Mouse (Mus musculus) hindbrain, embryonic 14.5 days (tissue): Measurements from ENCODE around the gene Rps17. TPM values are rescaled to one million over a fixed set of nuclear protein-coding genes. Genes with fewer than 3 reads are reported as not detected.

Source experiments
- ATAC-seq: fragments of 200-750 bp; cut with Nextera tagmentation; 2 replicates; pipeline ENCODE4 v1.8.0; 2017; ENCODE audit warnings: moderate number of reproducible peaks, mild to moderate bottlenecking, moderate TSS enrichment, moderate library complexity; ENCODE audit not compliant: low FRiP score
- DNase-seq: peaks from one replicate; pipeline ENCODE4 v3.0.0-alpha.2; 2015; ENCODE audit warnings: low spot score
- H3K27ac ChIP-seq: fragments of 300-500 bp; sonication (generic); 2 replicates; pipeline ENCODE4 v1.5.1; 2014; ENCODE audit warnings: mild to moderate bottlenecking, moderate library complexity
- H3K27me3 ChIP-seq: fragments of 300-500 bp; sonication (generic); 2 replicates; pipeline ENCODE4 v1.6.1; 2014; ENCODE audit warnings: mild to moderate bottlenecking, low read length, mixed read lengths; ENCODE audit not compliant: control insufficient read depth, insufficient read depth
- H3K36me3 ChIP-seq: fragments of 300-500 bp; sonication (generic); replicated peaks from 2 replicates; pipeline ENCODE4 v1.6.1; 2014; ENCODE audit not compliant: control insufficient read depth, insufficient read depth
- H3K4me1 ChIP-seq: fragments of 300-500 bp; sonication (generic); replicated peaks from 2 replicates; pipeline ENCODE4 v1.6.1; 2014; ENCODE audit warnings: antibody characterized with exemption, low read length, mixed read lengths; ENCODE audit not compliant: control insufficient read depth, insufficient read depth
- H3K4me2 ChIP-seq: fragments of 300-500 bp; sonication (generic); replicated peaks from 2 replicates; pipeline ENCODE4 v1.6.1; 2014; ENCODE audit warnings: mild to moderate bottlenecking, moderate library complexity
- H3K4me3 ChIP-seq: fragments of 300-500 bp; sonication (generic); replicated peaks from 2 replicates; pipeline ENCODE4 v1.5.1; 2014; ENCODE audit warnings: mild to moderate bottlenecking, low read length
- H3K9ac ChIP-seq: fragments of 300-500 bp; sonication (generic); 2 replicates; pipeline ENCODE4 v1.6.1; 2014
- H3K9me3 ChIP-seq: fragments of 300-500 bp; sonication (generic); 2 replicates; pipeline ENCODE4 v1.6.1; 2016; ENCODE audit warnings: low read length; ENCODE audit not compliant: control insufficient read depth
- WGBS: fragments of 180-500 bp; shearing (Covaris S2); extraction: QIAGEN DNeasy Blood & Tissue Kit; methylation state at CpG from one replicate; pipeline ENCODE4 v1.1.7; 2014; 5-methylcytosine and 5-hydroxymethylcytosine counted together
- polyA plus RNA-seq: library from polyadenylated mRNA; unstranded; fragments of >200 nt; fragmentation: Nextera tagmentation; extraction: Ambion mirVana; gene quantifications from 2 replicates; pipeline ENCODE4 v1.2.1, GENCODE M21; 2014

The Rps17 gene
- polyA plus RNA-seq, 1 experiment from 2014 or later, result 807 TPM

GRCm38 (mm10) chr7:81351826-81352225 is 6.8 kb upstream of the Rps17 start:
- DNase-seq, result no peak
- Histone ChIP-seq H3K27ac (no peak overlapping the region), H3K9ac (no peak overlapping the region), H3K27me3 (no peaks in the 10 kb centered on the region), H3K4me2 (no peak overlapping the region), H3K36me3 (no peaks in the 10 kb centered on the region), H3K4me1 (no peaks in the 10 kb centered on the region), H3K9me3 (no peaks in the 10 kb centered on the region), H3K4me3 (no peak overlapping the region)
- WGBS, result 78% methylated on average over 4 of the region's 4 CpGs
- no peak for ATAC-seq

GRCm38 (mm10) chr7:81348206-81348605 is 3.2 kb upstream of the Rps17 start:
- no peaks in the 10 kb centered on the region for H3K27me3 ChIP-seq
- H3K36me3 ChIP-seq, result peaks cover 8% of the 10 kb centered on the region
- no peaks in the 10 kb centered on the region for H3K9me3 ChIP-seq
- H3K27ac ChIP-seq, result no peak overlapping the region
- no peak overlapping the region for H3K4me2 ChIP-seq
- no peak overlapping the region for H3K4me3 ChIP-seq
- peaks cover 8% of the 10 kb centered on the region for H3K4me1 ChIP-seq
- no peak for ATAC-seq
- DNase-seq, result no peak
- H3K9ac ChIP-seq, result no peak overlapping the region
- WGBS, result 53% methylated on average over 7 of the region's 7 CpGs

GRCm38 (mm10) chr7:81345447-81346170 is 555 bp upstream of the Rps17 start:
- Histone ChIP-seq H3K4me3 (peak overlapping the region; percentile 94), H3K4me1 (peaks cover 14% of the 10 kb centered on the region), H3K27me3 (no peaks in the 10 kb centered on the region), H3K4me2 (peak overlapping the region; percentile 45), H3K27ac (0 out of 2 replicates have a peak overlapping the region, but pooled peaks have one; percentile 79), H3K9me3 (no peaks in the 10 kb centered on the region), H3K36me3 (peaks cover 34% of the 10 kb centered on the region), H3K9ac (peak overlapping the region; percentile 48)
- 63% methylated on average over 15 of the region's 15 CpGs for WGBS
- ATAC-seq, result peak; percentile 18; the same call in 1 of the 2 replicates
- DNase-seq, result no peak

GRCm38 (mm10) chr7:81343831-81344230 is 1.2 kb downstream of the Rps17 start:
- 20% methylated on average over 10 of the region's 10 CpGs for WGBS
- Histone ChIP-seq H3K4me2 (peak overlapping the region; percentile 92), H3K4me3 (peak overlapping the region; percentile 94), H3K27ac (no peak overlapping the region), H3K36me3 (peaks cover 50% of the 10 kb centered on the region), H3K27me3 (no peaks in the 10 kb centered on the region), H3K4me1 (peaks cover 14% of the 10 kb centered on the region), H3K9me3 (no peaks in the 10 kb centered on the region), H3K9ac (peak overlapping the region; percentile 99)
- DNase-seq (no peak), ATAC-seq (no peak)

GRCm38 (mm10) chr7:81343316-81343715 is 1.7 kb downstream of the Rps17 start:
- Histone ChIP-seq H3K4me1 (peaks cover 14% of the 10 kb centered on the region), H3K27me3 (no peaks in the 10 kb centered on the region), H3K36me3 (peaks cover 53% of the 10 kb centered on the region), H3K9ac (peak overlapping the region; percentile 99), H3K4me2 (peak overlapping the region; percentile 92), H3K4me3 (peak overlapping the region; percentile 94), H3K27ac (no peak overlapping the region), H3K9me3 (no peaks in the 10 kb centered on the region)
- ATAC-seq (no peak), DNase-seq (no peak)
- 40% methylated on average over 8 of the region's 8 CpGs for WGBS

GRCm38 (mm10) chr7:81342356-81343094 is 2.5 kb downstream of the Rps17 start:
- DNase-seq, result no peak
- Histone ChIP-seq H3K27ac (no peak overlapping the region), H3K36me3 (peaks cover 58% of the 10 kb centered on the region), H3K4me2 (peak overlapping the region; percentile 92), H3K27me3 (no peaks in the 10 kb centered on the region), H3K4me1 (peaks cover 14% of the 10 kb centered on the region), H3K9ac (peak overlapping the region; percentile 99), H3K4me3 (peak overlapping the region; percentile 94; the same call in 1 of the 2 replicates), H3K9me3 (no peaks in the 10 kb centered on the region)
- no peak for ATAC-seq
- WGBS, result 74% methylated on average over 8 of the region's 8 CpGs

- no peak overlapping the region for H3K9ac ChIP-seq
- no peak overlapping the region for H3K4me2 ChIP-seq
- 52% methylated on average over 3 of the region's 3 CpGs for WGBS
- peaks cover 14% of the 10 kb centered on the region for H3K4me1 ChIP-seq
- no peak overlapping the region for H3K4me3 ChIP-seq
- H3K9me3 ChIP-seq, result no peaks in the 10 kb centered on the region
- DNase-seq (peak; percentile 55), ATAC-seq (no peak)
- H3K27me3 ChIP-seq, result no peaks in the 10 kb centered on the region
- H3K27ac ChIP-seq, result no peak overlapping the region
- H3K36me3 ChIP-seq, result peaks cover 58% of the 10 kb centered on the region
Measured at GRCm38 (mm10) chr7:81341563-81341962, 3.5 kb downstream of the Rps17 start.

GRCm38 (mm10) chr7:81339783-81340182 is 5.3 kb downstream of the Rps17 start:
- peak; percentile 69 for DNase-seq
- Histone ChIP-seq H3K27ac (no peak overlapping the region), H3K4me1 (peaks cover 18% of the 10 kb centered on the region), H3K9me3 (no peaks in the 10 kb centered on the region), H3K27me3 (no peaks in the 10 kb centered on the region), H3K4me3 (no peak overlapping the region), H3K9ac (no peak overlapping the region), H3K4me2 (no peak overlapping the region), H3K36me3 (peaks cover 58% of the 10 kb centered on the region)
- 88% methylated on average over 4 of the region's 4 CpGs for WGBS
- no peak for ATAC-seq

GRCm38 (mm10) chr7:81338522-81338873 is 6.6 kb downstream of the Rps17 start:
- Histone ChIP-seq H3K27ac (no peak overlapping the region), H3K9me3 (no peaks in the 10 kb centered on the region), H3K4me1 (peaks cover 12% of the 10 kb centered on the region), H3K27me3 (no peaks in the 10 kb centered on the region), H3K9ac (no peak overlapping the region), H3K4me2 (no peak overlapping the region), H3K36me3 (peaks cover 53% of the 10 kb centered on the region), H3K4me3 (no peak overlapping the region)
- WGBS, result 85% methylated on average over 3 of the region's 3 CpGs
- DNase-seq, result no peak
- ATAC-seq, result no peak
